Mouse (Mus musculus): Measurements from ENCODE around the gene Crkl.
"Not testable (repeated sequence)": the region's sequence is repeated elsewhere in the genome, so short reads cannot be mapped to it uniquely, and the experiment has no call there.

Crkl gene

DNA sequence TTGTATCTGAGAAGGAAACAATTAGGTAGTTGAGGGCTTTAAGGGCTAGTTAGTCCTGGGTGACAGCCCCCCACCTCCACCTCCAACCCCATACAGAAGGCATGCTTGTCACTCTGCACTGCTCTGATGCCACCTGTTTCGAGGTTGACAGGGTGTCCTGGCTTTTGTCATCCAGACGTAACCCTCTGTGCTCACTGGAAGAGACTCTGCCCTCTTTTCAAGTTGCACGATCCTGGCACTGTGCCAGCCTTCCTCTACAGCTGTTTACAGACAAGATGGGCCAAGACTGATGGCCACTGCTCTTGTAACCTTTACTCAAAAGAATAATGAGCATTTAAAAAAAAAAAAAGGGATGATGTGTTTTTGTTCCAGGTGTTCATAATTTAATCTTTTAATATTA lies 34.7 kb downstream of the Crkl start:
- no peak for DNase-seq (ENCODE audit: low read depth, low spot score)

- no peak for DNase-seq (ENCODE audit: low read depth, low spot score)
Observed at GRCm38 (mm10) chr16:17488478-17489468, 37.0 kb downstream of the Crkl start.

GRCm38 (mm10) chr16:17489469-17490111 lies 37.8 kb downstream of the Crkl start, which contains the start of gene Aifm3:
Gene Aifm3 (plus strand): TSS chr16:17489611.
- no peak for DNase-seq (ENCODE audit: low read depth, low spot score)

GRCm38 (mm10) chr16:17491154-17491553 lies 39.4 kb downstream of the Crkl start:
- no peak for DNase-seq (ENCODE audit: low read depth, low spot score)

DNA sequence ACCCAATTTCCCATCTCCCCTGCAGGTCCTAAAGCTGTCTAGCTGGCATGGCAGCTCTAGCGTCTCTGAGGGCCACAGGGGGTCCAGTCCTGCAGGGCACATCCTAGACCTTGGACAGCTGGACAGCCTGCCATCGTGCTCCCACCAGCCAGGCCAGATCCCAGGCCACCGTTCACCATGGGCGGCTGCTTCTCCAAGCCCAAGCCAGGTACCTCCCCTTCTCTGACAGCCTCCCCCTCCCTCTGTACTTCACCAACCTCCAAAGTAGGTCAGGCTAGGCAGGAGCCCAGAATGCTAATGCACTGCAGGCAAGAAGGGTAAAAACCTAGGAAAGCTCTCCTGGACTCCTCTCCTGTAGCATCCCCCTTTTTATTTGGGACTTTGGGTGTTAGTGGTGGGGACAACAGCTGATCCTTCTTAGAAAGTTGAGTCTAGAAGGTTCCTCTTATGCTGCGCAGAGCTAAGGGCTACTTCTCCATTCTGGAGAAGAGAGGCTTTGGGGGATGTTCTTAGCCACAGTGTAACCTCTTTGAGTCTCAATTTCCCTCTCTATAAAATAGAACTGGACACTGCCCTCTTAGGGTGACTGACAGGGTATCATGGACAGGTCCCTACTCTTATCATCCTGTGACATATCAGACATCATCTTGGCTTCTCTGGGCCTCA lies 40.2 kb downstream of the Crkl start:
- DNase-seq (ENCODE audit: low read depth, low spot score) = no peak

DNA sequence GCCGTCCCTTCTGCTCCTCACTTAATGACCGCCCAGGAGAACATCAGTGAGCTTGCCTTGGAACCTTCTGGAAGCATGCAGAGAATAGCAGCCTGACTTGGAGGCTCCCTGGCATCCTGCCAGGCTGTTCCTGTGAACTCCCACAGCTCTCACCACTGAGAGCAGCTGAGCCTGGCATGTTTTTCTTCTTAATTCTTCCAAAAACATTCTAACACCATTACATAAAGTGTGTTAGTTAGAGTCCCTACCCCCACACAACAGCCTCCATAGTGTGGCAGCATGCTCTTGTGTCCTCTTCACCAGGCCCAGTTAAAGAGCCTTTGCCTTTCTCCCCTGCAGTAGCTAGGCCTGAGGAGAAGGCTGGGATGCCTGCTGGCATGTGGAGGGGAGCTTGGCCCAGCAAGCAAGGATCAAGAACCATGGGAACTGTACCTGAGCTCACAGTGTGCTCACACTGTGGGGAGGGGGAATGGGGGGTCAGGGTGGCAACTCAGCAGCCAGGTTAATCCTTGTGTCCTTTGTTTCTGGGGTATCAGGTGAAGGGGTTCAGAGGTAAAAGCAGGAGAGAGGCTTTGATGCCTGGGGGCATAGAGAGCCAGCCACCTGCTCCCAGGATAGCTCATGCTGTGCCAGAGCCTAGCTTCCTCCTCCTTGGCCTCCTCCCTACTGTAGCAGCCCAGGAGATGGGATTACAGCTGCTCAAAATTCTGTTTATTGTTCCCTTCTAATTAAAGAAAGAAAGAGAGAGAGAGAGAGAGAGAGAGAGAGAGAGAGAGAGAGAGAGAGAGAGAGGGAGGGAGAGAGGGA lies 44.9 kb downstream of the Crkl start:
- DNase-seq (ENCODE audit: low read depth, low spot score) = no peak

DNA sequence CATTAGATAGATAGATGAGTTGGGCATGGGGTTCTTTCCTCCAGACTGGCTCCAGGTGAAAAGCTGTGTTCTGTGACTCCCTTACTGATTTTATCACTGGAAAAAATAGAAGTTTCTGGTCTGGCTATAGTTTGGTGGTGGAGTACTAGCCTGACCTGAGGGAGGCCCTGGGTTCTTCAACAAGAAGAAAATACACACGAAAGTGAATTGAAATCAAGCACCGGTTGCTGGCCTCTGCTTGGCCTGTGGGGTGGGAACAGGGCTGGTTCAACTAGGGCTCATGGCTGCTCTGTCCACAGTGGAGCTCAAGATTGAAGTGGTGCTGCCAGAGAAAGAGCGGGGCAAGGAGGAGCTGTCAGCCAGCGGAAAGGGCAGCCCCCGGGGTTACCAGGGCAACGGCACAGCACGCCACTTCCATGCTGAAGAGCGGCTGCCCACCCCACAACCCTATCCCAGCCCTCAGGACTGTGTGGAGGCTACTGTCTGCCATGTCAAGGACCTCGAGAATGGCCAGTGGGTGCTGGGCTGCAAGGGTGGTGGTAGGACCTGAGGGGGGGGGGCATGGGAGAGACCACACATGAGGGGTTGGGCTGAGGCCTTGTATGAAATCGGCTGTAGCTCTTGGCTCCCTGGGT lies 47.6 kb downstream of the Crkl start:
- no peak for DNase-seq (ENCODE audit: low read depth, low spot score)

DNA sequence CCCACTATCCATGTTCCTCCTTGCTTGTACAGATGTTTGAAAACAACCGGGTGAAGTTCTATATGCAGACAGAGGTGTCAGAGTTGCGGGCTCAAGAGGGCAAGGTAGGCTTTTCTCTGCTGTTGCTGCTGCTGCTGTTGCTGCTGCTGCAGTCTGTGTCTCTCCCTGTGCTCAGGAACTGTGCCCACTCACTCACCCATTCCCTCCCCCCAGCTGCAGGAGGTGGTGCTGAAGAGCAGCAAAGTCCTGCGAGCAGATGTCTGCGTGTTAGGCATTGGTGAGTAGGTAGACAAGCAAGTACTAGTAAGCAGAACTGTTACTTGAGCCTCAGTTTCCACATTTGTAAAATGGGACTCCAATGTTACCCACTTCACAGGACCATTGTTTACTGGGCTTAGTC lies 50.9 kb downstream of the Crkl start:
- DNase-seq (ENCODE audit: low read depth, low spot score) = no peak

DNA sequence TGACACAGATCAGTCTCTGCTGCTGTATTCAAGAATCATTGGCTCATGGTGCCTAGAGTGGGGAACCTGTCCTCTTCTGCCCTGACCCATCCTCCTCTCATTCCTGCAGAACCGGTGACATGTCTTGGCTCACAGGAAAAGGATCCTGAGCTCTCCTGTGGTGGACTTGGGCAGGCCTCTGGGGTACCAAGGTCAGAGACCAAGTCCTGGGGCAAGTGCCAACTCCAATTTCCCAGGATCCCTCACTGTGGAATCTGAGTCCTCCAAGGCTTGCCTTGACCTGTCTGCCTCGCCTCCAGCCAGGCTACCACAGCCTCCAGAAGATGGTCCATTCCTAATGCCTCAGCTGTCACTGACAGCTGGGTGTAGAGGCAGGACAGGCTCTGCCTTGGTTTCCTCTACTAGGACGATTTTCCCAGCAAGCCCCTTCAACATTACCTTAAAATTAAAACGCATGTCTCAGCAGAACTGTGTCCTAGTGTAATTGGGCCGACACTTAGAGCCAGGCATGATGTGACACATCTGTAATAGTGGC lies 55.3 kb downstream of the Crkl start:
- no peak for DNase-seq (ENCODE audit: low read depth, low spot score)

- not testable (repeated sequence) for DNase-seq (ENCODE audit: low read depth, low spot score)
Observed at GRCm38 (mm10) chr16:17508031-17508430, 56.2 kb downstream of the Crkl start.

- DNase-seq (ENCODE audit: low read depth, low spot score) = peak; percentile 81
Observed at GRCm38 (mm10) chr16:17508546-17509239, 56.9 kb downstream of the Crkl start, which contains the start of gene Lztr1. Gene Lztr1 (plus strand): TSS chr16:17508688.

- DNase-seq (ENCODE audit: low read depth, low spot score) = no peak
Observed at GRCm38 (mm10) chr16:17509240-17509597, 57.4 kb downstream of the Crkl start.

- no peak for DNase-seq (ENCODE audit: low read depth, low spot score)
Observed at GRCm38 (mm10) chr16:17510143-17510542, 58.4 kb downstream of the Crkl start.

DNA sequence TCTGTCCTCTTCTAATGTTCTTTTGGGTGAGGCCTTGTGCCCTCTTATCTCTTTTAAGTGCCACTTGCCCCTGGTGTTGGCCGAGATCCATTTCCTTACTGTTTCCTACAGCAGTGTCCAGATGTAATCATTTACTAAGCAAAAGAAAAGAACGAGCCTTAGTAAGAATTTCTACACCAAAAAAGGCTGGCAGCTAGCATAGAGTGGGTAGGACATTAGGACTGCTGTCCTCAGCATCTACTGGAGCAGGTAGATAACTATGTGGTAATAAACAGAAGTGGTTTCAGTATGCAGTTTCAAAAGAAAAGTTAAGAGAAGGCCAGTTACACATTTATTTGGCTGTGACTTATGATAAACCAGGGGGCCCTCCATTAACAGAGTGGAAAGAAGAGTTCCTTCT lies 58.9 kb downstream of the Crkl start:
- no peak for DNase-seq (ENCODE audit: low read depth, low spot score)

DNA sequence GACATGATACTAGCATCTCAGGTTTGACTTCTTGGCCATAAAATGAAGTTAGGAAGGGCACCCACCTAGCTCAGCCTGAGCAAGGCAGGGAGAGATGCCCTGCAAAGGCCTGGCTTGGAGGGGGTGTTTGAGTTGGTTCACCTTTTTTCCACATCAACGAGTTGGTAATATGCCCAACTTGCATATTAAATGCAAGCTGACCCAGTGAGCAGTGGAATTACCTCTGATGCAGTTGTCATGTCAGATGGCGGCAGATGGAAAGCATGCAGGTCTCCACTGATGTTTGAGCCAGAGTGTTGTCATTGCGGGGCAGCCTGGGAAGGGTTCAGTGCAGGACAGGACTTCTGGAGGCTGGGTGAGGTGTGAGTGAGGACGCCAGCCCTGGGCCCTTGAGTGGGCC lies 59.6 kb downstream of the Crkl start:
- no peak for DNase-seq (ENCODE audit: low read depth, low spot score)

GRCm38 (mm10) chr16:17518910-17519309 lies 67.1 kb downstream of the Crkl start:
- DNase-seq (ENCODE audit: low read depth, low spot score) = no peak

DNA sequence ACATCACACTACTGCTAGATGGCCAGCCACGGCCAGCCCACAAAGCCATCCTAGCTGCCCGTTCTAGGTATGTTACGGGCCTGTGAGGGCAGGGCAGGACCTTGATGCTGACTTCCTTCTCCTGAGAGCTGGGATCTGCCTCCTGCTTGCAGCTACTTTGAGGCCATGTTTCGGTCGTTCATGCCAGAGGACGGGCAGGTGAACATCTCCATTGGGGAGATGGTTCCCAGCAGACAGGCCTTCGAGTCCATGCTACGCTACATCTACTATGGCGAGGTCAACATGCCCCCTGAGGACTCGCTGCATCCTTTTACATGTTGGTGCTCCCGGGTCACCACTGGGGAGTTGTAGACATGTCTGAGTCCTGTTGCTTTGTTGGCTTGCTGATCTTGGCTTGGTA lies 72.4 kb downstream of the Crkl start:
- no peak for DNase-seq (ENCODE audit: low read depth, low spot score)

DNA sequence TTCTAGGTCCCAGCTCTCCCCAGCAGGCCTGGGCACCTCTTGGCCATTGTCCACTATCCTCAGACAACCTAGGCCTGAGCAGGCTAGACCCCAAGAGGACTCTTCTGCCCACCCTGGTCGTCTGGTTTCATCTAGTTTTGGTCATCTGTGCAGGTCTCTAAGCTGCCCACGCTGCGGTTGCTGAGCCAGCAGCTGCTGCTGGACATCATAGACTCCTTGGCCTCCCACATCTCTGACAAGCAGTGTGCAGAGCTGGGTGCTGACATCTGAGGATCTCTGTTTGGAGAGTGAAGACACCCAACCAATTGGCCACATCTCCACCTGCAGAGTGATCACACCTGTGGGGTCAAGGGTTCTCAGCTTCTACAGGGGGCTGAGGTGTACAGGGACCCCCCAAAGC lies 73.7 kb downstream of the Crkl start:
- DNase-seq (ENCODE audit: low read depth, low spot score) = no peak

DNA sequence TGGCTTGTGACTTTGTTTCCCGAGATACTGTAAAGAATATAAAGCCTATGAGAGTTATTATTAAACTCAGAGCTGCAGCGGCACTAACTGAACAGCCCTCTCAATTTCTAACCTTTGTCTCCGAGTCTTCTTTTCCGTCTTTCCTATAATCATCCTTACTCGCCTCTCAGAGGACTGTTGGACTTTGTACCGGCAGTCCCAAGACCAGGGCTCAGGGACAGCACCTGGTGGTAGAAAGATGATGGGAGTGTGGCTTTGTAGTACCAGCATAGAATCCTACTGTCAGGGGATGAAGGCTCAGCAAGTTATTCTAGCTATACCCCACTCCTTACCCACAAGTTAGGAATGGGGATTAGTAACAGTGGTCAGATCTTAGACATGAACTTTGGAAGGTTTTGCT lies 74.4 kb downstream of the Crkl start:
- DNase-seq (ENCODE audit: low read depth, low spot score) = no peak

- DNase-seq (ENCODE audit: low read depth, low spot score) = no peak
Observed at GRCm38 (mm10) chr16:17527606-17528005, 75.8 kb downstream of the Crkl start.

Data from c-Kit-negative CD71-positive TER-119-positive erythroid progenitor cells, embryonic 14.5 days (primary cell).